Mouse (Mus musculus): ENCODE measurements around the gene Golt1b. TPM values are rescaled to one million over a fixed set of nuclear protein-coding genes. Genes with fewer than 3 reads are reported as not detected.

The Golt1b gene
- polyA plus RNA-seq, 1 experiment from 2014 or later, result 93.3 TPM

DNA sequence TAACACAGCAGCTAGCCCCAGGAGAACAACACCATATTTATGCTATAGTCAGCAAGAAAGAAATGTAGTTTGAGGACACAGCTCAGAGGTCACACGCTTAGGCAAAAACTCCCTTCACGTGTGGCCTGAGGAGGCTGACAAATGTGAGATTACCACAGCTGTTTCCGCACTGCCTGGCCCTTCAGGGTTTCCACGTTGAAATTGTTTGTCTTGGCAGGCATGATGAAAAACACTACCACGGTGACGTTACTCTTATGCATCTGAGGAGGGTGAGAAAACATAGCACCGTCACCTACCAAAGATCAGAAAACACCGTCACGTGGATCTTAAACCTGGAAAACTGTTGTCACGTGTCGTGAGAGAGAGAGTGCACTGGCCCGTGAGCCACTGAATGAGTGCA lies 64.4 kb downstream of the Golt1b start:
- DNase-seq (ENCODE audit: low spot score) (no peak), ATAC-seq (replicated peaks; ENCODE audit: low FRiP score, low TSS enrichment, low read depth) (no peak)
- Histone ChIP-seq H3K27ac (ENCODE audit: low read depth) (no peak overlapping the region), H3K4me3 (ENCODE audit: low read depth, low read length) (no peak overlapping the region), H3K36me3 (ENCODE audit: control insufficient read depth, insufficient read depth, low read length) (no peaks in the 10 kb centered on the region), H3K9me3 (ENCODE audit: control insufficient read depth, low read length) (no peaks in the 10 kb centered on the region), H3K4me1 (replicated peaks; ENCODE audit: control insufficient read depth, insufficient read depth, low read length) (no peaks in the 10 kb centered on the region), H3K27me3 (replicated peaks; ENCODE audit: control insufficient read depth, insufficient read depth, low read length) (no peaks in the 10 kb centered on the region), H3K4me2 (ENCODE audit: low read length) (no peak overlapping the region), H3K9ac (ENCODE audit: low read length) (no peak overlapping the region)
- WGBS, result 76% methylated on average over 12 of the region's 12 CpGs

DNA sequence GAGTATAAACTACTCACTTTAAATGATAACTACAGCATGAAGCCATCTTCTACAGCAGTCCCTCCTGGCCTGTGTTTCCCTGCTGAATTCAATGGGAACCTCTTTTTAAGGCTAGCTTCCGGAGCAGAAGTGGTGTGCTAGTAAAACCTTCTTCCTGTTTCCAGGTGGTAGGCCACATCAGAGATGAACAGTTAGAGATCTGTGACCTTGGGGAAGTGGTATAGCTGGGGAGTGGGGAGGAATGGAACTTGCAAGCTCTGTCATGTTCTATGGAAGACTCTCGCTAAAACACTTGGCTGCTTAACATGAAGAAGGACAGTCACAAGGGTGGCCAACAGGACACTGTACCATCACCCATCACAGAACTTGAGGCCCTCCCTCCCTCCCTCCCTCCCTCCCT lies 66.3 kb downstream of the Golt1b start:
- H3K4me2 ChIP-seq (ENCODE audit: low read length), result no peak overlapping the region
- H3K4me1 ChIP-seq (replicated peaks; ENCODE audit: control insufficient read depth, insufficient read depth, low read length), result 0 out of 2 replicates have a peak, but pooled peaks cover 4% of the 10 kb centered on the region
- DNase-seq (ENCODE audit: low spot score) (no peak), ATAC-seq (replicated peaks; ENCODE audit: low FRiP score, low TSS enrichment, low read depth) (no peak)
- H3K36me3 ChIP-seq (ENCODE audit: control insufficient read depth, insufficient read depth, low read length), result no peaks in the 10 kb centered on the region
- 77% methylated on average over 2 of the region's 2 CpGs for WGBS
- no peaks in the 10 kb centered on the region for H3K9me3 ChIP-seq (ENCODE audit: control insufficient read depth, low read length)
- no peak overlapping the region for H3K4me3 ChIP-seq (ENCODE audit: low read depth, low read length)
- no peak overlapping the region for H3K27ac ChIP-seq (ENCODE audit: low read depth)
- H3K27me3 ChIP-seq (replicated peaks; ENCODE audit: control insufficient read depth, insufficient read depth, low read length), result no peaks in the 10 kb centered on the region
- H3K9ac ChIP-seq (ENCODE audit: low read length), result no peak overlapping the region

Other genes starting within 250 kb of the Golt1b start
- gene Slco1a6, start 178.7 kb upstream of the Golt1b start, polyA plus RNA-seq (2014; fragmentation: Nextera tagmentation; extraction: Ambion mirVana), result 0.26 TPM in 1 of 2 replicates, not detected in the other
- 0.81 and 34.1 TPM in 2 replicates for gene Iapp, start 88.8 kb upstream of the Golt1b start, polyA plus RNA-seq (2014; fragmentation: Nextera tagmentation; extraction: Ambion mirVana)
- 0.22 TPM in 1 of 2 replicates, not detected in the other for gene Slco1a5, start 64.2 kb upstream of the Golt1b start, polyA plus RNA-seq (2014; fragmentation: Nextera tagmentation; extraction: Ambion mirVana)
- gene Pyroxd1, start 41.6 kb upstream of the Golt1b start, polyA plus RNA-seq (2014; fragmentation: Nextera tagmentation; extraction: Ambion mirVana), result 14.2 and 15.5 TPM in 2 replicates
- 25.0 and 26.5 TPM in 2 replicates for gene Recql, start 134 bp upstream of the Golt1b start, polyA plus RNA-seq (2014; fragmentation: Nextera tagmentation; extraction: Ambion mirVana)
- 0.50 and 1.1 TPM in 2 replicates for gene Spx, start 26.2 kb downstream of the Golt1b start, polyA plus RNA-seq (2014; fragmentation: Nextera tagmentation; extraction: Ambion mirVana)
- not detected in 2 replicates for gene Gys2, start 85.9 kb downstream of the Golt1b start, polyA plus RNA-seq (2014; fragmentation: Nextera tagmentation; extraction: Ambion mirVana)
- gene Ldhb, start 120.7 kb downstream of the Golt1b start, polyA plus RNA-seq (2014; fragmentation: Nextera tagmentation; extraction: Ambion mirVana), result 149 and 183 TPM in 2 replicates
- 52.2 and 55.3 TPM in 2 replicates for gene Kcnj8, start 184.4 kb downstream of the Golt1b start, polyA plus RNA-seq (2014; fragmentation: Nextera tagmentation; extraction: Ambion mirVana)

All from intestine, embryonic 14.5 days (tissue).